Mouse (Mus musculus) cerebellum, postnatal 36 days (tissue): ENCODE measurements at regions not wholly inside any gene's neighbourhood (a gene's known extent, or its start where the extent isn't known, plus 50 kb on each side); places are given as distances from the start of the nearest gene placed in this dataset.
A peak's percentile ranks its signal among the peaks of the same experiment; 100 is the strongest.

Experiments
- DNase-seq, 2 experiments: peaks; one replicate each; pipeline ENCODE4 v3.0.0; 2021 to 2022; ENCODE audit warnings: mixed read lengths in 2 of 2

DNA sequence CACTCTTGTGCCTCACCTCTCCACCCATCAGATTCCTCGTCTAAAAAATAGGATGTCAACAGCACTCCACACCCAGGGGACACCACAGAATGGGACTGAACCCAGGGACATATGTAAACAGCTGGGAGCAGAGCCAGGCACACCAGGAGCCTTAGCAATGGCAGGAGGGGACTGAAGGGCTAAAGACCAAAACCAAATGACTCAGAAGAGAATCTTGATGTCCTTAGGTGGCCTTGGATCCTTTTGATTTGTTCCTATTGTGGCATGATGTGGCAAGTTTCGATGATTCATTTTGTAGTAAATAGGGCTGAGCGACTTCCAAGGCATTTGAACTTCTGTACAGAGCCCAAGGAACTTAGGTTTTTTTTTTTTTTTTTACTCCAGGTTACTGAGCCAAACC, 233.4 kb downstream of the Snx10 start:
- peak in 1 of 2 experiments; percentile 35 for DNase-seq

DNA sequence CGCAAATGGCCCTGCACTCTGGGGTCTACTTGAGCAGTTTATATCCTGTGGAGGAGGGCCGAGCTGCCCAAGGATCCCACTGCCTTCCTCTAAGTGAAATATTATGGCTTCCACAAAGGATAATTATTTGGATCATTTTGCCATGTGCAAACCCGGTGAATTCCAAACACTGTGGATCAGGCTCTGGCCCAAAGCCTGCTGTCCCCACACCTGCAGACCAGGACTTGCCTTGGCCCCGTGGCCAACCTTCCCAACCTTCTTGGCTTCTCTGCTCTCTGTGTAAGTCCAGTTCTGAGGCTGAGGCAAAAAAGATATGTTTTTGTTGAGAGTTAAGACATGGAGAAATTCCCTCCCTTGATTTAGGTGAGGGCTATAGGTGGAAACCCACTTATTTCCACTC, 234.0 kb downstream of the Snx10 start:
- DNase-seq, result no peak

DNA sequence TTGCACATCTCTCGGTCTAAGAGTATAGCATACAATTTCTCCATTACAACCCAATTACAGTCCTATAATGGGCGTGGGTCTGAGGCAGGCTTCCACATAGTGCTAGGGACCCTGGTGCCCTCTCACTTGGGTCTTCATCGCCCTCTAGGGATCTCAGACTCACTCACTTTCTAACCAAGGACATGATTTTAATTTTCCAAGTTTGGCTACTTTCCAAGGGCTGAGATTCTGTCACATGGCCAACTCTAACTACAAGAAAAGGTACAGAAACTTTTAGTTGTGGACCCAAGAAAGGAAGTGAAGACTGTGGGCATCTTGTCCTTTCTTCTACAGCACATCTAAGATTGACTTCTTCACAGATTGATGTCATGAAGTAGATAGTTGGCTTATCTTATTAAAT, 235.1 kb downstream of the Snx10 start:
- DNase-seq, result no peak

DNA sequence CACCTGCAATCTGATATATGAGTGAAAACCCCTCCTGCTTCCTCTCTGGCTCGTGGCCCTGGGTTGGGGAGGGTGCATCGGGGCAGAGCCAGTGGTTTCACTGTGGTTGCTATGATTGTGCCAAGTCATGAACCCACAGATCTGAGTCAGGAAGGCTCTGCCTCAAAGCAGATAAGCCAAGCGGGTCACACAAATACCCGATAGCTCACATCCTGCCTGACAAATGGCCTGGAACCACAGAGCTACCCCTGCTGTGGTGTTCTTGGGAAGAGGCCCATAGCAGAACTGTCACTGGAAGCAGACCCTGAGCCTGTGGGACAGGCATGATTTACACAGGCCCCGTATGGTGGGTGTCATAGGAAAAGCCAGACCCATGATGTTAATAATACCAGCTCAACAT, 236.7 kb downstream of the Snx10 start:
- DNase-seq, result no peak

DNA sequence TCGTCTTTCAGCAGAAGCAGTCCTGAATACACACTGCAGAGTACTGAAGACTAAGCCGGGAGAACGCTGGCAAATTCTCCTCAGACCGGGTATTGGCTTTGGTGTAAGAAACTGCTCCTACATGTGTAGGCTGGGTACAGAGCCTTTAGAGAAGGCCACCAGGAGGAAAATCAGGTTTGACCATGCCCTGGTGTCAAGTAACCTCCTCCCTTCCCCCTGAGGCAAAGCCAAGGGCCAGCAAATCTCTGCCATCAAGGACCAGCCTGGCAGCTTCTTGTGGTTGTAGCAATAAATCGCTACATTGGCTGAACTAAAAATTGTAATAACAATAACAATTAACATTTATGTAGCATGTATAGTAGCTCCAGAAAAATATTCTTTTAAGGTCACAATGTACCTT, 237.8 kb downstream of the Snx10 start:
- no peak for DNase-seq

DNA sequence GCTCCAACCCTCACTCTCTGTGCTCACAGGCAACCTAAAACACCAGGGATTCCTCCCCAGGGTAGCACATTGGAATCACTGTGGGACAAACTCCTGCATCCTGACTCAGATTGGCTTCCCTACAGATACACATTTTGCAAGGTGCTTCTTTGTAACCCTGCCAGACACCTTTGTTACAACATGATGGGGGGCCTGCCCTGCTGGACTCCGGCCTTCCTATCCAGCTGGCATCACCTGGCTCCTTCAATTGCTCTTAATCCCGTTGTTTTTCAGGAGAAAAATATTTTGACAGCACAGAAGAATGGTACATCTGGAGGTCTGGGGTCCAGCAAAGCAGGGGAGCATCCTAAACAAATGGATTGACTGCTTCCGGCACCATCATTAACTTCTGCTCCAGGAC, 242.8 kb downstream of the Snx10 start:
- DNase-seq, result no peak

DNA sequence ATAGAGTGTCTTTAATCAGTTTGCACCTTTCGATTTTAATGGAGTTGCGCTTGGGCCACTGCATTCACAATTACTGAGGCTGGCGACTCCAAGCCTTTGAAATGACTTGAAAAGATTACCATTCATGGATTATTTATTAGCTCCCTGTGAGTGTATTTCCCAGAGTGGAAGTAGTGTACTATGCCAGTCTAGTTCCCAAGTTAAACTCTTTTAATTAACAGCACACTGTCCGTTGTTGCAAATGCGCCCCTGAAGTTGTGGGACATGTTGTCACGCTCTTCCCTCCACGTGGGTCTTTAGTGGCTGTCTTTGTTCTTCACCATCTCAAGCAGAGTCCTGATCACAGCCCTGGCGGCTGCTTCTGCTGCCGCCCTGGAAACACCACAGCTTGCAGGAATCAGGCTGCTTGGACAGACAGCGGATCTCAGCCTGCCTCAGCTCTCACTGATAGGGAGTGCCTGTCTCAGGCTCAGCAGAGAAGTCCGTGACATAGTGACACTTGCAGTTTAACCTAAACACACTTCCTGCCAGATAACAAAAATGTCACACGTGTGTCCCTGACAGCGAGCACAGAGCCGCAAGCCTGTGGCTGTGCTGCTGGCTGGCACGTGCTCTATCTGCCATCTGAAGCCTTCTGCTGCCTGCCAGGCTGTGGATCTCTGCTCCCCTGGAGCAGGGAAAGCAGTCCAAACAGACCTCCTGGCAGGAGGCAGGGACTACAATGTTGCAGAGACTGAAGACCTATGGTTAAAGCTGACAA, 244.1 kb downstream of the Snx10 start:
- peak; percentile 65 to 68 for DNase-seq

DNA sequence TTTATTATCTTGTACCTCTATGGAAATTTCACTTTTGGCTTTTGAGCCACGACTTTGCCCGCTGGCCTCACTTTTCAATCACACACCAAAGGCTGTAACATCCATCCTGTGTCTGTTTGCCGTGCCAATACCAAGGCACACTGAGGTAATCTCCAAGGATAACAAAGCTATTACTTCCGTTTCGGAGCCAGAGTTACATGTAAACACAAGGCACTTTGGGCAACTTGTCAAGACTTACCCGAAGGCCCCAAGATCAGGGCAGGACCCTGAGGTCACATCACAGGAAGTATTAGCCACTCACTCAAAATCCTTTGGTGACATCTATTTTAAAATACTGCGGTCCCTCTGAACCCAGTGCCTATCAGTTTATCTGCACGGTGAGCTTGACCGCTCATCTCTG, 241.3 kb downstream of the Skap2 start:
- no peak for DNase-seq

DNA sequence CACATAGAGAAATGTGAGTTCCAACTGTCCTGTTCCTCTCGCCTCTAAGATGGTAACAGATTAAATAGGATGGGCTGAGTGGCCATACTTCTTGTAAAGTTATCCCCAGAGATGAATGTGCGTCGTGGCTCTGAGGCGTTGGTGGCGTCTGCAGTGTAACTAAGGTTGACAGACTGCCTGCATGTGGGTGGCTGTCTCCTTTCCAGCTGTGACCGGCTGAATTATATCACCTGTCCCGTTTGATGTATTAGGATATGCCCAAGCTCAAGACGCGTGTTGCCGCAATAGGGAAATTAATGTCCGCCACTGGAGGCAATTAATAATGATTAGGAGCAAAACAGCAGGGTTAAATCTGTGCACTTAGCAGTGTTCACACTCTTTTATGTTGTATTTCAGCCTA, 240.9 kb downstream of the Skap2 start:
- no peak for DNase-seq

DNA sequence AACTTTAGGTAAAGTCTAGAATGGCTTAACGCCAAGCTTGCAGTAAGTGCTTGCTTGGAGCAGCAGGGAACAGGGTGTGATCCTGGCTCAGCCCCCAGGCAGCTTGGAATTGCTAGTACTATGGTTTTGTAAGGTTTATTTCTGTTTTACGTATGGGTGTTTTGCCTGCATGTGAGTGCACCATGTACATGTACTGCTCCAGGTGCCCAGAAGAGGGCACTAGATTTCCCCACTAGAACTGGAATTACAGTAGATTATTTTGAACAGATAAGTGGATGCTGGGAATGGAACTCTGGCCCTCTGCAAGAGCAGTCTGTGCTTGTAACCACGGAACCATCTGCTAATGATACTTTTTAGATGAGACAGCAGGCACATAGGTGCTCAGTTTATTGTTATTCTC, 237.6 kb downstream of the Skap2 start:
- no peak for DNase-seq

DNA sequence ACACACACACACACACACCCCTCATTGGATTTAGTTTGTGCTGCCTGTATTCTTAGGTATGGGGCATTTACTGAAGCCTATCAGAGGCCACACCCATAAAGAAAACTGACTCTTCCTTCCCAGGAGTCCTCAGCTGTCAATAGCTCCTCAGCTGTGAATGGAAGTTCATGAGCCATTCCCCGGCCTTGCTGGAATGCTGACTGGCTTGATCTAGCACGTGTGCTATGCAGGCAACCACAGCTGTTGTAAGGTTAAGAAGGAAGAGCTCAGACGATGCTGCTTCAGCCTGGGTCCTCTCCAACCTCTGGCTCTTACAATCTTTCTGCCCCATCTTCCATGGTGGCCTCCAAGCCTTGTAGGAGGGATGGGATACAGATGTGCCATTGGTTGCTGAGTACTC, 226.7 kb downstream of the Skap2 start:
- no peak for DNase-seq

DNA sequence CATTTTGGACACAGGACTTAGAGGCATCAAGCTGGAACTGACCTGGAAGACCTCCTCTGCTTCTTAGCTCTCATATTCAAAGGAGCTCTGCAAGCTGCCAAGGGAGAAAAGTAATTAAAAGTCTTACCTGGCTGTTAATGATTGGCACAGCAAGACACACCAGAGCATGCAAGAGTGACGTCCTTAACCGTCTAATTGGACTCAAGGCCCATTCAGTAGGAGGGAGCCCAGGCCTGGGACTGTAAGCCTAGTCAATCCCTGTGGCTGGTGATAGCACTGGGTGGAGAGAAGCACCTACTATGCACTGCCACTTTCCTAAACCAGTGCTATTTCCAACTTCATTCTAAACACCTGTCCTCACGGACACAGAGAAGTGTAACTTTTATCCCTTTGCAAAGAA, 225.5 kb downstream of the Skap2 start:
- DNase-seq, result no peak

DNA sequence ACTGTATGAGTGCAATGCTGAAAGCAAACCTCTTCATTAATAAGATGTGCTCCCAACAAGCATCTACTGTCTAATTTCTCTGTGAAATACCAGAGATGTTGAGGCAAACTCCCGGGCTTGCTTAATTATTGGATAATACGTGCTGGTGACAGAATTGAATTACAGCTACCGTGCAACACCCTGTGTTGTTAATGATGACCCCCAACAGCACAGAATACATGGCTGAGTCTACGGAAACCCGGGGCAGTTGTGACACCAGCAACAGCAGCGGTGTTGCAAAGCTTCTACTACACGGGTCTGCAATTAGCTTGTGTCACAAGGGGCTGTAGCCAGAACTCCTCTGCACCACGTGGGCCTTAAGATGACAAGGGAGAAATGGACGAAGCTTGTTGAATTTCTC, 224.2 kb downstream of the Skap2 start:
- DNase-seq, result no peak

DNA sequence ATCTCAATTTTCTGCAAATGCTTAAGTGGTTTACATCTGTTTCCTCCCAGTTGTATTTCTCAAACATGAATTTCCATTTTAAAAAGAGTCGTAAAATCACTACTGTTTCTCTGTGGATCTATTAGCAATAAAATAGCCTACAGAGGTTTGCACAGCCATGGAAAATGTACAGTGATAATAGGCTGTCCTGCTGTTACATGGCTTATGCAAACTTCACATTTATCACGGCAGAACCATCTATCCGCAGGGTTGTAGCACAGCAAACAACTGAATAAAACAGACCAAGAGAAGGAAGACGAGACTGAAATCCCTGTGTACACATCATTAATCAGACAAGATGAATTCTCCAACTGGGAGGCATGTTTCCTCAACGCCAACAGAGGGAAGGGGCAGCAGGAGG, 222.1 kb downstream of the Skap2 start:
- DNase-seq, result no peak

DNA sequence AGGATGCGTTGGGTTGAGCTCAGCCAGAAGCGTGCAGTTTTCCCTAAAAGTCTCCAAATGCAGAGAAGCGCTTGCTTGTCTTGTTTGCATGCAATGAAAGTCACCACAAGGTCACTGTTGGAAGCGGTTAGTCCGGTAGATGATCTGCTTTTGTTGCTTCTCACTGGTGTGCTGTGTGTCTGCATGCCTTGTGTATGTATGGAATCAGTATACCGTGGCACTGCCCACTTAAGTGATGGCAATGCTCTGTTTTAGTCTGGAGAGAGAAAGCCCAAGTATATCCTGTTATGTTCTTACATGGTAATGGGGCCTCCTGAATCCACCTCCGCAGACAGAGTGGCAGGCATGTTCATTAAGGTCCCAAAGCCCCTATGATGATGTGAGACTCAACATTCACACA, 221.7 kb downstream of the Skap2 start:
- no peak for DNase-seq

DNA sequence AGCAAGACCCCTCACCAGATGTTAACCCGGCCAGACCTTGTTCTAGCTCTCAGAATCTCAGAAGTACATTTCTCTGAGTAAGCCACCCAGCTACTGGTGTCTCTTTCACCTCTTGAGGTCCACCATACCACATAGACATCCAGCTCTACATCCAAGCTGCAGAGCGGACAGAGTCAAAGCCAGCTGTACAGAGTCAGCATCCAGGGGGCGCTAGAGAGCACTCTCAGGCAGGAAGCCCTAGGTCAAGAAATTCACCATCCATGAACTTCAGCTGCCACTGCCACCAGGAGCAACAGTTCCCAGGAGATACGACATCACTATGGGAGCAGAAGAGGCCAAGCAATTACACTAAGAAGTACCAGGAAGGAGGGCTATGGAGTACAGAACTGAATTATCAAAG, 217.0 kb downstream of the Skap2 start:
- peak; percentile 32 to 36 for DNase-seq

DNA sequence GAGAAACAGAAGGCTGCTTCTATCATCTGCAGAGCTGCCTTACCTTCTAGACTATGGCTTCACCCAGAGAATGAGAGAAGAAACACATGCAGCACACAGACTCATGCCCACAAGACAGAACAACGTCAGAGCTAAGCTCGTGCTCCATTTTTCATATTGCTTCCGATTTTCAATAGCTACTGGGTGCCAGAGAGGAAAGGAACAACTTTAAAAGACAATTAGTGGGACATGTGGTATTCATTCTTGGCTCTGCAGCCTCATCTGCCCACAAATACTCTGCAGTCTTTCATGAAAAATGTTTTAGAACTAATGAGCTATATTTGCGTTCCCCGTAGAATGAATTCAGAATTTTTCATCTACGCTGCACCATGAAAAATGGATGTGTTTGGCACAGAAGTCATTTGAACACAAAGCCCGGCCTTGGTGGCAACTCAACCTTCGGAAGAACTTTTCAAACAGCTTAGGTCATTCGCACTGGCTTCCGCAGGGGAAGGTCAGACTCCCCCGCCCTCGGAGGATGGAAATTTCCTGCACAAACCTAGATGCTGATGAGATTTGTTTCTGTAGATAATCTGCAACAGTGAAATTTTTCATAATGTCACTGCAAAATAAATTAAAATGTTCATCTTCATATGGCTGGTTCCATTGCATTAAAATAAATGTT, 213.6 kb downstream of the Skap2 start:
- no peak for DNase-seq

DNA sequence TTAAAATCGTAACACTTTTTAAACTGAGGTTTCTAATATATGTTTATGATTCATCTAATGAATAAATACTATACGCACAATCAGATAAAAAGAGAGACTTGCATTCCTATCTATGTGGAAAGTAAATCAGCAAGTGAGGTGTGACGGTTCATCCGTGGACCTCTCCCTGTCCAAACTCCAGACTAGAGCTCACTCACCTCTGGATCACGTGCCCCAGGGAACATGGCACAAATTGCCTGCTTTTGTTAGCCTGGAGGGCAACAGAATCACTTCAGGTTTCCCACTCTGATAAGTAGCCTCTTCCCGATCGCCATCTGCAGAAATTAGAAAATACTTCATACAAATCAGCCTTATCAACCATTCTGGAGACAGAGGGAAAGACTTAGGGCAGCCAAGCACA, 206.7 kb downstream of the Skap2 start:
- DNase-seq, result no peak
